Mouse (Mus musculus) frontal cortex, postnatal 10 days (tissue): ENCODE measurements at regions not wholly inside any gene's neighbourhood (a gene's known extent, or its start where the extent isn't known, plus 50 kb on each side); places are given as distances from the start of the nearest gene placed in this dataset.
A peak's percentile ranks its signal among the peaks of the same experiment; 100 is the strongest.
"Not testable (repeated sequence)": the region's sequence is repeated elsewhere in the genome, so short reads cannot be mapped to it uniquely, and the experiment has no call there.

Experiments used
- DNase-seq, 2 experiments: peaks; one replicate each; pipeline ENCODE4 v3.0.0; 2022; ENCODE audit warnings: low spot score in 2 of 2, mixed read lengths in 1 of 2

- DNase-seq: no peak
These were observed 428.4 kb downstream of the Bmper start for GRCm38 (mm10) chr9:23651300-23651699.

GRCm38 (mm10) chr9:23653086-23653485, 430.2 kb downstream of the Bmper start:
- no peak for DNase-seq

- no peak for DNase-seq
These were observed 431.9 kb downstream of the Bmper start for GRCm38 (mm10) chr9:23654777-23655176.

- DNase-seq: no peak
These were observed 431.8 kb upstream of the Npsr1 start for GRCm38 (mm10) chr9:23665960-23666359.

- DNase-seq: no peak
These were observed 428.6 kb upstream of the Npsr1 start for GRCm38 (mm10) chr9:23669230-23669629.

GRCm38 (mm10) chr9:23670642-23671041, 427.2 kb upstream of the Npsr1 start:
- DNase-seq: no peak

- no peak for DNase-seq
These were observed 424.4 kb upstream of the Npsr1 start for GRCm38 (mm10) chr9:23673347-23673860.

- DNase-seq: no peak
These were observed 423.0 kb upstream of the Npsr1 start for GRCm38 (mm10) chr9:23674833-23675232.

GRCm38 (mm10) chr9:23689456-23689855, 408.3 kb upstream of the Npsr1 start:
- no peak for DNase-seq

- DNase-seq: no peak
These were observed 404.9 kb upstream of the Npsr1 start for GRCm38 (mm10) chr9:23692768-23693441.

- DNase-seq: no peak
These were observed 404.4 kb upstream of the Npsr1 start for GRCm38 (mm10) chr9:23693442-23693829.

- no peak for DNase-seq
These were observed 403.3 kb upstream of the Npsr1 start for GRCm38 (mm10) chr9:23694481-23694880.

- DNase-seq: no peak
These were observed 397.2 kb upstream of the Npsr1 start for GRCm38 (mm10) chr9:23700567-23700966.

- not testable (repeated sequence) for DNase-seq
These were observed 380.2 kb upstream of the Npsr1 start for GRCm38 (mm10) chr9:23717584-23717983.

- peak; percentile 5 to 11 for DNase-seq
These were observed 369.0 kb upstream of the Npsr1 start for GRCm38 (mm10) chr9:23728816-23729215.

GRCm38 (mm10) chr9:23752478-23752877, 345.3 kb upstream of the Npsr1 start:
- DNase-seq: no peak

- no peak for DNase-seq
These were observed 311.1 kb upstream of the Npsr1 start for GRCm38 (mm10) chr9:23786660-23787059.
